Mouse (Mus musculus): ENCODE results near the gene Tra2b. TPM values are rescaled to one million over a fixed set of nuclear protein-coding genes. Genes with fewer than 3 reads are reported as not detected.
"Not testable (repeated sequence)": the region's sequence is repeated elsewhere in the genome, so short reads cannot be mapped to it uniquely, and the experiment has no call there.

Tra2b gene
- total RNA-seq (2014; rRNA removed) (49.4 and 53.4 TPM in 2 replicates), polyA plus RNA-seq (2012; rRNA removed) (9.4 and 12.8 TPM in 2 replicates)

DNA sequence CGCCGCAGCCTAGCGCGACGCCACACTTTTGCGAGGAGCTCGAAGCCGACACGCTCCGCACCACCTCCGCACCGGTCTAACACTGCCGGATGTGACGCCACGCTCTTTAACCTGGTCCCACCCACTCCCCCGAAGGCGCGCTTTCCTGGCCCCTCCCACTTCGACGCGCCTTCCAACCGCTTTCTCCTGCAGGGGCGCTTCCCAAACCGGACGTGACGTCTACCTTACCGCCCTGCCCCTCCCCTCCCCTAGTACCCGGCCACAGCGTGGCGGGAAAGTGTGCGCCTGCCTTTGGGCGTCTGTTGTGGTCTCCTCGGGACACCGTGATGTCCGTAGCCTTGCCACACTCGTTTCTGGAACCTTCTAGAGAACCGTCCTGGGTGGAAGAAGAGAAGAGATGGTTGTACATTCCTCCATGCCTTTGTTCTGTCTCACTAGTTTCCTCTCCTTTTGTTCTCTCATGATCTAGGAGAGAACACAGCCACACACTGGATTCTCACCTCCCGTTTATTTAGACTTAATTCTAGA is at the start of gene Tra2b:
Tra2b (minus strand) TSS at position 157 of the 528 bp plus-strand sequence.
- Histone ChIP-seq H3K4me3 (ENCODE audit: insufficient read depth, low read depth, low read length) (peak within 1 kb of the TSS; percentile 92), H3K27ac (replicated peaks; ENCODE audit: insufficient read depth, low read depth, low read length) (peak within 1 kb of the TSS; percentile 80), H3K36me3 (ENCODE audit: control insufficient read depth, insufficient read depth, low read length) (no peaks in the 10 kb centered on the region), H3K79me2 (ENCODE audit: control insufficient read depth, insufficient read depth, low read length) (peaks cover 6% of the 10 kb centered on the region; the same call in 1 of the 2 replicates), H3K4me1 (ENCODE audit: control insufficient read depth, insufficient read depth, low read length) (peaks cover 7% of the 10 kb centered on the region; the same call in 1 of the 2 replicates), H3K9ac (ENCODE audit: low read depth, low read length) (peak within 1 kb of the TSS; percentile 89), H3K27me3 (ENCODE audit: control insufficient read depth, insufficient read depth, low read length) (no peaks in the 10 kb centered on the region)
- no peak for TF ChIP-seq CTCF (IDR thresholded peaks at IDR 0.05; ENCODE audit: low read depth, low read length)
- TF ChIP-seq POLR2A (IDR thresholded peaks at IDR 0.05; ENCODE audit: extremely low read depth, insufficient read depth, low read length), result peak; percentile 96
- WGBS, result under 1% methylated on average over 38 of the region's 38 CpGs
- DNase-seq (ENCODE audit: extremely low read depth, low read depth, low spot score), result peak; percentile 89

DNA sequence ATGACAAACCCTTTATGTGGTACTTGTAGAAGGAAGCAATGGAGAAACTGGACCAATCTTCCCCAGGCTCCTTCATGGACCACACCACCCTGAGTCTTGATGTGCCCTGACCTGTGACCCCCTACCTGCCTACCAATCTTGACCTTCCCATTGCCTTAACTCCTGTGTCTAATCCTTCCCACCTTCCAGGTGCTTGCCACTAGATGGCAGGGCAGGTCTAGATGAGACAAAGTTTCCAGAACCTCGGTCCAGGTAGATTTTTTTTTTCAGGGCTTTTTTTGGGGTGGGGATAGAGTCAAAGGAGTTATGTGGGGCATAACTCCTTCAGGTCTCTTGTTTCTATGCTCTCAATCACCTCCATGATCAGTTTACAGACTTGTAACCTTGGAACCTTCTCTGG is 44.8 kb upstream of the Tra2b start:
- Histone ChIP-seq H3K4me1 (ENCODE audit: control insufficient read depth, insufficient read depth, low read length) (no peaks in the 10 kb centered on the region), H3K36me3 (ENCODE audit: control insufficient read depth, insufficient read depth, low read length) (no peaks in the 10 kb centered on the region)
- 13% methylated on average over 1 of the region's 1 CpGs for WGBS

GRCm38 (mm10) chr16:22302606-22303005 is 36.8 kb upstream of the Tra2b start:
- no peak overlapping the region for H3K9ac ChIP-seq (ENCODE audit: low read depth, low read length)
- no peaks in the 10 kb centered on the region for H3K79me2 ChIP-seq (ENCODE audit: control insufficient read depth, insufficient read depth, low read length)
- no peak overlapping the region for H3K4me3 ChIP-seq (ENCODE audit: insufficient read depth, low read depth, low read length)
- no peaks in the 10 kb centered on the region for H3K36me3 ChIP-seq (ENCODE audit: control insufficient read depth, insufficient read depth, low read length)
- peaks cover 4% of the 10 kb centered on the region; the same call in 1 of the 2 replicates for H3K27me3 ChIP-seq (ENCODE audit: control insufficient read depth, insufficient read depth, low read length)
- no peak overlapping the region for H3K27ac ChIP-seq (replicated peaks; ENCODE audit: insufficient read depth, low read depth, low read length)
- TF ChIP-seq POLR2A (IDR thresholded peaks at IDR 0.05; ENCODE audit: extremely low read depth, insufficient read depth, low read length), result no peak
- peak; percentile 93 for TF ChIP-seq CTCF (IDR thresholded peaks at IDR 0.05; ENCODE audit: low read depth, low read length)
- 6% methylated on average over 5 of the region's 5 CpGs for WGBS
- H3K4me1 ChIP-seq (ENCODE audit: control insufficient read depth, insufficient read depth, low read length), result no peaks in the 10 kb centered on the region
- peak; percentile 57 for DNase-seq (ENCODE audit: extremely low read depth, low read depth, low spot score)

More for the DNA sequence above, 44.8 kb upstream of the Tra2b start:
- peak; percentile 10 for DNase-seq (ENCODE audit: extremely low read depth, low read depth, low spot score)
- Histone ChIP-seq H3K9ac (ENCODE audit: low read depth, low read length) (no peak overlapping the region), H3K27me3 (ENCODE audit: control insufficient read depth, insufficient read depth, low read length) (no peaks in the 10 kb centered on the region), H3K27ac (replicated peaks; ENCODE audit: insufficient read depth, low read depth, low read length) (no peak overlapping the region), H3K4me3 (ENCODE audit: insufficient read depth, low read depth, low read length) (no peak overlapping the region), H3K79me2 (ENCODE audit: control insufficient read depth, insufficient read depth, low read length) (no peaks in the 10 kb centered on the region)
- TF ChIP-seq POLR2A (IDR thresholded peaks at IDR 0.05; ENCODE audit: extremely low read depth, insufficient read depth, low read length) (no peak), CTCF (IDR thresholded peaks at IDR 0.05; ENCODE audit: low read depth, low read length) (peak; percentile 62)

- Histone ChIP-seq H3K27ac (replicated peaks; ENCODE audit: insufficient read depth, low read depth, low read length) (no peak overlapping the region), H3K4me1 (ENCODE audit: control insufficient read depth, insufficient read depth, low read length) (no peaks in the 10 kb centered on the region), H3K36me3 (ENCODE audit: control insufficient read depth, insufficient read depth, low read length) (no peaks in the 10 kb centered on the region), H3K9ac (ENCODE audit: low read depth, low read length) (no peak overlapping the region), H3K79me2 (ENCODE audit: control insufficient read depth, insufficient read depth, low read length) (no peaks in the 10 kb centered on the region), H3K4me3 (ENCODE audit: insufficient read depth, low read depth, low read length) (no peak overlapping the region), H3K27me3 (ENCODE audit: control insufficient read depth, insufficient read depth, low read length) (peaks cover 4% of the 10 kb centered on the region; the same call in 1 of the 2 replicates)
- 71% methylated on average over 3 of the region's 3 CpGs for WGBS
- TF ChIP-seq CTCF (IDR thresholded peaks at IDR 0.05; ENCODE audit: low read depth, low read length), result no peak
- TF ChIP-seq POLR2A (IDR thresholded peaks at IDR 0.05; ENCODE audit: extremely low read depth, insufficient read depth, low read length), result no peak
- DNase-seq (ENCODE audit: extremely low read depth, low read depth, low spot score), result no peak
Measured at GRCm38 (mm10) chr16:22301378-22301777, 35.6 kb upstream of the Tra2b start.

GRCm38 (mm10) chr16:22296901-22297300 is 31.1 kb upstream of the Tra2b start:
- Histone ChIP-seq H3K4me3 (ENCODE audit: insufficient read depth, low read depth, low read length) (no peak overlapping the region), H3K27me3 (ENCODE audit: control insufficient read depth, insufficient read depth, low read length) (peaks cover 4% of the 10 kb centered on the region; the same call in 1 of the 2 replicates), H3K4me1 (ENCODE audit: control insufficient read depth, insufficient read depth, low read length) (no peaks in the 10 kb centered on the region), H3K79me2 (ENCODE audit: control insufficient read depth, insufficient read depth, low read length) (no peaks in the 10 kb centered on the region), H3K9ac (ENCODE audit: low read depth, low read length) (no peak overlapping the region), H3K27ac (replicated peaks; ENCODE audit: insufficient read depth, low read depth, low read length) (no peak overlapping the region), H3K36me3 (ENCODE audit: control insufficient read depth, insufficient read depth, low read length) (no peaks in the 10 kb centered on the region)
- 54% methylated on average over 6 of the region's 6 CpGs for WGBS
- TF ChIP-seq CTCF (IDR thresholded peaks at IDR 0.05; ENCODE audit: low read depth, low read length) (no peak), POLR2A (IDR thresholded peaks at IDR 0.05; ENCODE audit: extremely low read depth, insufficient read depth, low read length) (no peak)
- DNase-seq (ENCODE audit: extremely low read depth, low read depth, low spot score), result no peak

GRCm38 (mm10) chr16:22294812-22295211 is 29.0 kb upstream of the Tra2b start:
- H3K27me3 ChIP-seq (ENCODE audit: control insufficient read depth, insufficient read depth, low read length); H3K27ac ChIP-seq (replicated peaks; ENCODE audit: insufficient read depth, low read depth, low read length); H3K79me2 ChIP-seq (ENCODE audit: control insufficient read depth, insufficient read depth, low read length); H3K9ac ChIP-seq (ENCODE audit: low read depth, low read length); H3K36me3 ChIP-seq (ENCODE audit: control insufficient read depth, insufficient read depth, low read length); H3K4me3 ChIP-seq (ENCODE audit: insufficient read depth, low read depth, low read length); H3K4me1 ChIP-seq (ENCODE audit: control insufficient read depth, insufficient read depth, low read length); DNase-seq (ENCODE audit: extremely low read depth, low read depth, low spot score): not testable (repeated sequence)
- WGBS, result 93% methylated on average over 14 of the region's 14 CpGs
